Mouse (Mus musculus): ENCODE measurements around the gene Ptprm.

DNA sequence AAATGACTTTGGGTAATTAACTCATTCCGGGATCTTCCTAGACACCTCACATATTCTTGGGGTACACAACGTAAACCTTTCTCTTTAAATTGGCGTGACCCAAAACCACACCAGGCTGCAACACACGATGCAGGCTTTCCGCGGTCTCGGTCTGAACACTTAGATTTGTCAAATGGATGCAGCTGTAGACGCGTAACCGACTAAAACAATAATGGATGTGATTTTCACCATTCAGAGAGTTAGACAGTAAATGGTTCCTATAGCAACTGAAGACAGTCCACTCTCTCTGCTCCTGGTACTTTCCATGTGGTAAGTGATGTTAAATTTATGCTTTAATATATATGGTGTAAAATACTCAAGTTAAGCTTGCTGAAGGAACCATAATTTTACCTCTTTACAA, 300.1 kb downstream of the Ptprm start:
- no peak for TF ChIP-seq CTCF (IDR thresholded peaks at IDR 0.05; ENCODE audit: low read depth)
- no peak for TF ChIP-seq EP300 (IDR thresholded peaks at IDR 0.05; ENCODE audit: low read depth)
